Mouse (Mus musculus) right cerebral cortex, postnatal 10 days (tissue): Measurements from ENCODE around the gene Rps6ka1.
A peak's percentile ranks its signal among the peaks of the same experiment; 100 is the strongest.
"Not testable (repeated sequence)": the region's sequence is repeated elsewhere in the genome, so short reads cannot be mapped to it uniquely, and the experiment has no call there.

Experiments
- DNase-seq, 2 experiments: peaks; one replicate each; pipeline ENCODE4 v3.0.0; 2021; ENCODE audit warnings: low spot score in 2 of 2

Gene Rps6ka1

GRCm38 (mm10) chr4:133863795-133864379 is 23.7 kb downstream of the Rps6ka1 start:
- no peak for DNase-seq

GRCm38 (mm10) chr4:133857527-133857926 is 30.1 kb downstream of the Rps6ka1 start:
- no peak for DNase-seq

- no peak for DNase-seq
Measured at GRCm38 (mm10) chr4:133854621-133855020, 33.0 kb downstream of the Rps6ka1 start.

- DNase-seq = peak; percentile 47 to 60
Measured at GRCm38 (mm10) chr4:133853630-133854029, 34.0 kb downstream of the Rps6ka1 start.

- no peak for DNase-seq
Measured at GRCm38 (mm10) chr4:133846625-133847024, 41.0 kb downstream of the Rps6ka1 start.

- no peak for DNase-seq
Measured at GRCm38 (mm10) chr4:133845060-133845459, 42.5 kb downstream of the Rps6ka1 start.

GRCm38 (mm10) chr4:133844209-133844841 is 43.3 kb downstream of the Rps6ka1 start:
- no peak for DNase-seq

GRCm38 (mm10) chr4:133842992-133843737 is 44.4 kb downstream of the Rps6ka1 start:
- no peak for DNase-seq

- DNase-seq = not testable (repeated sequence)
Measured at GRCm38 (mm10) chr4:133841756-133842483, 45.7 kb downstream of the Rps6ka1 start.

- DNase-seq = no peak
Measured at GRCm38 (mm10) chr4:133841035-133841434, 46.6 kb downstream of the Rps6ka1 start.

- no peak for DNase-seq
Measured at GRCm38 (mm10) chr4:133840501-133840900, 47.1 kb downstream of the Rps6ka1 start.

GRCm38 (mm10) chr4:133839385-133839826 is 48.2 kb downstream of the Rps6ka1 start:
- DNase-seq = no peak

- DNase-seq = peak in 1 of 2 experiments; percentile 48
Measured at GRCm38 (mm10) chr4:133836575-133836974, 51.0 kb downstream of the Rps6ka1 start.

GRCm38 (mm10) chr4:133835211-133835610 is 52.4 kb downstream of the Rps6ka1 start:
- DNase-seq = no peak

- DNase-seq = no peak
Measured at GRCm38 (mm10) chr4:133832945-133833874, 54.4 kb downstream of the Rps6ka1 start.

GRCm38 (mm10) chr4:133830453-133830852 is 57.1 kb downstream of the Rps6ka1 start:
- no peak for DNase-seq

GRCm38 (mm10) chr4:133829281-133830070 is 58.1 kb downstream of the Rps6ka1 start:
- DNase-seq = peak; percentile 82 to 84

- DNase-seq = no peak
Measured at GRCm38 (mm10) chr4:133827887-133828794, 59.5 kb downstream of the Rps6ka1 start.

GRCm38 (mm10) chr4:133827354-133827753 is 60.2 kb downstream of the Rps6ka1 start:
- no peak for DNase-seq
